Mouse (Mus musculus): ENCODE data around the gene Gca.

DNA sequence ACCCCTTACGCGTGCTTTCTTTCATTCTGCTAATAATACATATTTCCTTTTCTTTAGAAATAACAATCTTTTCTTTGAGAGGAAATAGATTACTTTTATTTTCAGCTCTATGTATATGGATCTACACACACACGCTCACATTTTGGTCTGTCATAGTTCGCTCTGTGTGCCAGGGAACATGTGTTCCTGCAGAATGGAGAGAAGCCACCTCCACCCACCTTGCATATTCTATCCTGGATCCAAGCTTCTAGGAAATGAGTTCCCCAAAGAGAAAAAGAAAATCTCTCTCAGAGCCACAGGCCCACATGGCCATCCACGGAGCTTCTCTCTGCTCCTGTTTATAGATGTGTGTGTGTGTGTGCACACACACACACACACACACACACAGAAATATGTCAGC, 35.7 kb upstream of the Gca start:
- TF ChIP-seq TAL1 (IDR thresholded peaks at IDR 0.05; ENCODE audit: low read length) (no peak), GATA1 (IDR thresholded peaks at IDR 0.05; ENCODE audit: low read length) (no peak)

Data from erythroblast, embryonic 14.5 days (primary cell).